Mouse (Mus musculus): Measurements from ENCODE around the gene Fxyd2. TPM values are rescaled to one million over a fixed set of nuclear protein-coding genes. Genes with fewer than 3 reads are reported as not detected.

Gene Fxyd2
- not detected for polyA plus RNA-seq (2014; fragmentation: Illumina TruSeq; extraction: RNeasy Lipid Tissue Mini Kit (QIAGEN cat#74804))

DNA sequence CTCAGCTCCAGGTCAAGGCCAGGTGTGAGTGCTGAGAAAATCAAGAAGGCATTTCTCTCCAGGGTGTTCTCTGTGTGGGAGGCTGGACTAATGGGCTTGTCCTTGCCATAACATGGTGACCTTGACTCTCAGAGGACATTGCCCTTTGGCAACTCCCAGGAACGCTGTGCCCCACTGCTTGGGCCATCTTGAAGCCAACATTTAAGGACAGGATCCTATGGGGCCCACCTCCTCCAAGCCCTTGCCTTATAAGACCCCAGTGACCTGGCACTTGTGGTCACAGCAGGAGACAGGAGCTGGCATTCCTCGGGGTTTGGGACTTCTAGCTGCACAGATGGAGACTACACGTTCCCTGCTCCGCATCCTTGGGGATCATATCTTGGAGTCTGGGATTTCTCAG lies at the start of gene Fxyd2:
Gene Fxyd2, plus strand, starts transcription at position 236 of the 400 bp plus-strand sequence.

DNA sequence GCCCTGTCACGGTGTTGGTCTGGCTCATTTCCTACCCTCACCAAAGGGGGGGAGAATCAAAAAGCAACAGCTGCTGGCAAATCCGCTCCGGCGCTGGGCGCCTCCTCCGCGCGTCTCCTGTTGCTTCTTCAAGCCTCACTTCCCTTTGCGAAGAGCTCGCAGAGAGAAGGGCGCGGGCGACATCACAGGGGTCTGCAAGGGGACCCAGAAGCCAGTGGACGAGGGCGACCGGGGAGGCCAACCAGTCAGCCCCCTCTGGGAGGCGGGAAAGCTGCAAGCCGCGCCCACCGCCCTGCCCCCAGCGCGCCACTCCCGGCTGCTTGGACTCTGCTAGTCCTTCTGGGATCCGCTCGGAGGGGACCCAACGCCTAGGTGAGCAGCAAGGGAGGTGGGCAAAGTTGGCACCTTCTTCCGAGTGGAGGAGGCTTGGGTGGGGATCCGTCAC lies 29.3 kb upstream of the Fxyd2 start, which contains the start of gene Fxyd6:
Gene Fxyd6, plus strand, starts transcription at position 69 of the 445 bp plus-strand sequence.

DNA sequence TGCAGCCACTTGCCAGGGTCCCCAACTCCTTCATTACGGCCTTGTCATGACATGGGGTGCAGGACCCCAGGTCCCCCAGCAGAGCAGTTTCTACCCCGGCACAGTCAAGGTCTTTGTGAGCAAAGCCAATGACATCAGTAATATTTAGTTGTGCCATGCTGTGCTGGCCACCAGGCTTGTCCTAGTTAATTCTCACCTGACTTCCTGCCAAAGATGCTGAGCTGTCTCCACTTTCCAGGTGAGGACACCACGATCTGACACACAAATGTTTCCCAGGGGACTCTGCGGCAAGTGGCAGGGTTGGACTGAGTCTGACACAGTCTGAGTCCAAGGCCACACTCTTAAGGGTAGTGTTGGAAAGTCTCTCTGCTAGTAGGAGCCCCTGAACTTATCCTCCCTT lies 27.0 kb downstream of the Fxyd2 start, which contains the start of gene Dscaml1:
Gene Dscaml1, plus strand, starts transcription at position 173 of the 400 bp plus-strand sequence.

Other genes with a start within 250 kb of the Fxyd2 start
- not detected for gene BC049352, start 217.7 kb upstream of the Fxyd2 start, polyA plus RNA-seq (2014; fragmentation: Illumina TruSeq; extraction: RNeasy Lipid Tissue Mini Kit (QIAGEN cat#74804))
- gene Tmprss4, start 195.6 kb upstream of the Fxyd2 start, polyA plus RNA-seq (2014; fragmentation: Illumina TruSeq; extraction: RNeasy Lipid Tissue Mini Kit (QIAGEN cat#74804)), result not detected
- gene Il10ra, start 130.5 kb upstream of the Fxyd2 start, polyA plus RNA-seq (2014; fragmentation: Illumina TruSeq; extraction: RNeasy Lipid Tissue Mini Kit (QIAGEN cat#74804)), result 0.51 TPM
- gene Tmprss13, start 80.6 kb upstream of the Fxyd2 start, polyA plus RNA-seq (2014; fragmentation: Illumina TruSeq; extraction: RNeasy Lipid Tissue Mini Kit (QIAGEN cat#74804)), result 4.1 TPM
- 5.8 TPM for gene Fxyd6, start 29.5 kb upstream of the Fxyd2 start, polyA plus RNA-seq (2014; fragmentation: Illumina TruSeq; extraction: RNeasy Lipid Tissue Mini Kit (QIAGEN cat#74804))
- not detected for gene Dscaml1, start 27.0 kb downstream of the Fxyd2 start, polyA plus RNA-seq (2014; fragmentation: Illumina TruSeq; extraction: RNeasy Lipid Tissue Mini Kit (QIAGEN cat#74804))

Measured in ovary, adult 10 weeks (tissue).